Mouse (Mus musculus) midbrain, postnatal 0 days (tissue): ENCODE data around the gene Alk. TPM values are rescaled to one million over a fixed set of nuclear protein-coding genes. Genes with fewer than 3 reads are reported as not detected.

Source experiments
- ATAC-seq: fragments of 200-750 bp; cut with Nextera tagmentation; 2 replicates; pipeline ENCODE4 v1.8.0; 2017; ENCODE audit warnings: moderate number of reproducible peaks, mild to moderate bottlenecking, moderate TSS enrichment, moderate library complexity; ENCODE audit not compliant: low FRiP score
- DNase-seq: peaks from one replicate; pipeline ENCODE4 v3.0.0-alpha.2; 2015; ENCODE audit warnings: low spot score
- H3K27ac ChIP-seq: fragments of 300-500 bp; sonication (generic); 2 replicates; pipeline ENCODE4 v1.5.1; 2014; ENCODE audit warnings: low read depth, mild to moderate bottlenecking, low read length, mixed read lengths
- H3K27me3 ChIP-seq: fragments of 300-500 bp; sonication (generic); 2 replicates; pipeline ENCODE4 v1.6.1; 2014; ENCODE audit warnings: low read length, control low read depth, mixed read lengths; ENCODE audit not compliant: insufficient read depth
- H3K36me3 ChIP-seq: fragments of 300-500 bp; sonication (generic); 2 replicates; pipeline ENCODE4 v1.6.1; 2014; ENCODE audit warnings: low read length, control low read depth, mixed read lengths; ENCODE audit not compliant: insufficient read depth
- H3K4me1 ChIP-seq: fragments of 300-500 bp; sonication (generic); 2 replicates; pipeline ENCODE4 v1.6.1; 2014; ENCODE audit warnings: mild to moderate bottlenecking, control low read depth, antibody characterized with exemption, low read length, mixed read lengths; ENCODE audit not compliant: insufficient read depth
- H3K4me2 ChIP-seq: fragments of 300-500 bp; sonication (generic); 2 replicates; pipeline ENCODE4 v1.6.1; 2014; ENCODE audit warnings: low read depth, mild to moderate bottlenecking, low read length, mixed read lengths; ENCODE audit not compliant: poor library complexity, severe bottlenecking
- H3K4me3 ChIP-seq: fragments of 300-500 bp; sonication (generic); 2 replicates; pipeline ENCODE4 v1.5.1; 2014; ENCODE audit warnings: low read depth, mild to moderate bottlenecking, low read length, moderate library complexity
- H3K9ac ChIP-seq: fragments of 300-500 bp; sonication (generic); replicated peaks from 2 replicates; pipeline ENCODE4 v1.6.1; 2014; ENCODE audit warnings: mild to moderate bottlenecking, low read length, moderate library complexity, mixed read lengths; ENCODE audit not compliant: poor library complexity, severe bottlenecking
- H3K9me3 ChIP-seq: fragments of 300-500 bp; sonication (generic); 2 replicates; pipeline ENCODE4 v1.6.1; 2016; ENCODE audit warnings: low read length, control low read depth
- CTCF ChIP-seq: IDR thresholded peaks from 2 replicates; pipeline ENCODE4 v1.5.1; 2016; ENCODE audit warnings: antibody characterized with exemption, mild to moderate bottlenecking
- WGBS: fragments of 180-500 bp; shearing (Covaris S2); extraction: QIAGEN DNeasy Blood & Tissue Kit; methylation state at CpG from one replicate; pipeline ENCODE4 v1.1.7; 2014; 5-methylcytosine and 5-hydroxymethylcytosine counted together
- polyA plus RNA-seq: library from polyadenylated mRNA; unstranded; fragments of >200 nt; fragmentation: Nextera tagmentation; extraction: Ambion mirVana; gene quantifications from 2 replicates; pipeline ENCODE4 v1.2.1, GENCODE M21; 2015
- total RNA-seq: library from RNA; depleted of rRNA; stranded (reverse); fragments of >200 nt; gene quantifications from 2 replicates; pipeline ENCODE4 v1.2.3, GENCODE M21; 2014; rRNA removed

The Alk gene
- total and polyA plus RNA-seq, 2 experiments from 2014 or later = 5.2 to 17.6 TPM

DNA sequence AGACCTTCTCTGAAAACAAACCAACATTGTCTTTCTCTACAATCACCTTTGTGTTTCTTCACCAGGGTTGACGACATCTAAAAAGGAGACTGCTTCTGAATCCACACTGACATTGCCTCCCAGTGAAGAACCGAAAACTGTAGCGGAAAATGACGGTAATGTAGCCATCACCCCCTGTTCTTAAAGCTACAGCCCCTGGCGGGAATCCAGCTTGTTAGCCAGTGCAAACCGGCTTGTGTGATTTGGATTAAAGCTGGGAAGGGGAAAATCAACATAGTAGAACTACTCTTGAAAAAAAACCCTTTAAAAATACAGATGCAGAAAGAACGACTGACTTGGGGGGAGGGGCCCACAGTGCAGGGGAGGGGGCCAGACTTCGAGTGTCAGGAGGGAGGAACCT is 776.8 kb downstream of the Alk start:
- Histone ChIP-seq H3K4me3 (no peak overlapping the region), H3K27me3 (no peaks in the 10 kb centered on the region), H3K4me1 (no peaks in the 10 kb centered on the region), H3K4me2 (no peak overlapping the region), H3K9ac (no peak overlapping the region), H3K27ac (no peak overlapping the region), H3K36me3 (peaks cover 27% of the 10 kb centered on the region), H3K9me3 (no peaks in the 10 kb centered on the region)
- DNase-seq (no peak), ATAC-seq (no peak)
- no peak for TF ChIP-seq CTCF
- WGBS = 59% methylated on average over 8 of the region's 8 CpGs

DNA sequence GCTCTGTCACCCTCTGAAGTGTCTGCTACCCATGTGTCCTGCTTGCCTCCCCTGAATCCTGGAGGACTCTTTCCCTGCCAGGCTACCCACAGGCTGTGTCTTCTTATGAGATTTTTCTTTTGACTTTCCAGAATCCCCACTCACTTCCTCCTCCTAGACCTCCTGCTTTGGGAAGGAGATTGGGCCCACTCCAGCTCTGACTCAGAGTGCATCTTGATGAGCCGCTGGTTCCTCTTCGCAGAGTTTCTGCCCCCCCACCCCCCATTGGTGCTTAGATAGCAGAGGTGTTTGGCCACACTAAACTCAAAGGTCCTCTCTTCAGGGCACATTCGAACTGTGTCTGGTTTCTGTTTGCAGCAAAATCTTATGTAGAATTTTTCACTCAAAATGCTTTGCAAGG is 777.8 kb downstream of the Alk start:
- H3K36me3 ChIP-seq = peaks cover 28% of the 10 kb centered on the region
- WGBS = 74% methylated on average over 3 of the region's 3 CpGs
- no peak overlapping the region for H3K4me2 ChIP-seq
- no peak overlapping the region for H3K9ac ChIP-seq
- TF ChIP-seq CTCF = no peak
- H3K4me3 ChIP-seq = no peak overlapping the region
- no peaks in the 10 kb centered on the region for H3K4me1 ChIP-seq
- H3K27ac ChIP-seq = no peak overlapping the region
- no peaks in the 10 kb centered on the region for H3K9me3 ChIP-seq
- no peak for ATAC-seq
- H3K27me3 ChIP-seq = no peaks in the 10 kb centered on the region
- DNase-seq = no peak

DNA sequence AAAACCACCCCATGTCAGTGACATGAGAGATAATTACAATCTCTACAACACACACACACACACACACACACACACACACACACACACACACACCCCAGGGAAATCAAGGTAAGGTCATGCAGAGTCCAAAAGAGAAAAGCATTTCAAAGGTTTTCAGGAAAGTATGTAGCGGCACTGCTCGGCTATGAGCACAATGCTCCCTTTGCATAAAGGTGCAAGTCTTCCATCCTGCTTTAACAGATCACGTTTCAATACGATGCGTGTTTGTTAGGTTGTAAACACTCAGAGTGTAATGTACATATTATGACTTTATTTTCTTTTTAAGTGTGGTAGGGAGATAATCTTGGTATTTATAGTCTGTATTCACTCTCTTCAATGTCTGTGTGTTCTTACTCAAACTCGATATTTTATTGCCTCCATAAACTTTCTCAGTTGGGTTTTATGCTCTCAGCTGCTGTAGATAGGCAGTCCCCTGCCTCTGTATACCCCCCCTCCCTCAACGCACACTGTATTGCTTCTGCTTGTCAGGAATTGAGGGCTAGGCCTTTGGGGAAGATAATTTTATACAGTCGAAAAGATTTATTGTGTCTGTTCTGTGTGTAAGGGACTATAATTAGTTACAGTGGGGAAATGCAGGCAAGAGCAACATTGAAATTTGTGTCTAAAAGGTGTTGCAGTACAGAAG is 780.7 kb downstream of the Alk start:
- H3K4me3 ChIP-seq = no peak overlapping the region
- no peak overlapping the region for H3K4me2 ChIP-seq
- no peaks in the 10 kb centered on the region for H3K27me3 ChIP-seq
- 87% methylated on average over 8 of the region's 8 CpGs for WGBS
- peaks cover 24% of the 10 kb centered on the region for H3K36me3 ChIP-seq
- ATAC-seq (no peak), DNase-seq (no peak)
- TF ChIP-seq CTCF = no peak
- no peaks in the 10 kb centered on the region for H3K4me1 ChIP-seq
- no peaks in the 10 kb centered on the region for H3K9me3 ChIP-seq
- H3K27ac ChIP-seq = no peak overlapping the region
- H3K9ac ChIP-seq = no peak overlapping the region

Other genes with a start within 250 kb of the Alk start
- gene Ypel5, start 231.8 kb upstream of the Alk start, total RNA-seq = 60.3 and 71.8 TPM in 2 replicates
- gene Ypel5, start 231.8 kb upstream of the Alk start, polyA plus RNA-seq = 115 and 120 TPM in 2 replicates